Mouse (Mus musculus) heart, postnatal 14 days (tissue): Measurements from ENCODE around the gene Zfp991. TPM values are rescaled to one million over a fixed set of nuclear protein-coding genes. Genes with fewer than 3 reads are reported as not detected.
"Not testable (repeated sequence)": the region's sequence is repeated elsewhere in the genome, so short reads cannot be mapped to it uniquely, and the experiment has no call there.

Experiments
- DNase-seq, 2 experiments: peaks; one replicate each; pipeline ENCODE4 v3.0.0; 2021 to 2022
- intact Hi-C: fragments of 180-260 bp; cut with DNase I; formaldehyde crosslinking; loops from one replicate; pipeline ENCODE4 v1.15.1; 2025
- total RNA-seq, 2 experiments: library from RNA; stranded (reverse); gene quantifications; 2 replicates each; pipeline ENCODE4 v1.2.3; 2021

Gene Zfp991
- total RNA-seq, 2 experiments from 2014 or later, result 7.4 to 7.7 TPM

GRCm38 (mm10) chr4:147181141-147181685 is 49.4 kb downstream of the Zfp991 start:
- DNase-seq, intact Hi-C loops: not testable (repeated sequence)

- DNase-seq, intact Hi-C loops: not testable (repeated sequence)
These were observed 50.3 kb downstream of the Zfp991 start for GRCm38 (mm10) chr4:147181969-147182705.

GRCm38 (mm10) chr4:147186824-147187223 is 55.0 kb downstream of the Zfp991 start:
- DNase-seq, intact Hi-C loops: not testable (repeated sequence)

DNA sequence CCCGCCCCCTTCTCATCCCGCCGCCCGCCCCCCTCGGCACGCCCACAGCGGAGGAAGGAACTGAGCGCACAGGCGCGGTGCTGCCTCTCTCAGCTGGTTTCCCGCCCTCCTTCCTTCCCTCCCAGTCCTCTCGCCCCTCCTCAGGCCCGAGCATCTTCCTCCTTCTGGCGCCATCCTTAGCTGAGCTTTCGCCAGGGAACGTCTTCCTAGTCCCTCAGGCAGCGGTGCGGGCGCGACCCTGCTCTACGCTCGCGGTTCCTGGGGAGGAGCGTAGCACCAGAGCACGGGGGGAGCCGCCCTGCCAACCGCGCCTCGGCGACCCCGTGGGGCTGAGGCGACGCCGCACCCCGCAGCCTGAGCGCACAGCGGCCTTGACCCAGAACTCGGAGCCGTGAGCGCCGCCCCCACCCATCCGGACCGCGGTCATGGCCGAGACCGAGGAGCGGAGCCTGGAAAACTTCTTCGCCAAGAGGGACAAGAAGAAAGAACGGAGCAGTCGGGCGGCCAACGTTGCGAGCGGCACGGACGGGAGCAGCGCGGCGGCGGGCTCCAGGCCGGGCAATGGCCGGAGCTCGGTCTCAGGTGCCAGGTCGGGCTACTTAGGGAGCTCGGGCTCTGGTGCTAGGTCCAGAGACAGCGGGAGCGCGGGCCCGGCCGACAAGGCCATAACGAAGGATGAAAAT is 55.6 kb downstream of the Zfp991 start:
- intact Hi-C loops, DNase-seq: not testable (repeated sequence)

DNA sequence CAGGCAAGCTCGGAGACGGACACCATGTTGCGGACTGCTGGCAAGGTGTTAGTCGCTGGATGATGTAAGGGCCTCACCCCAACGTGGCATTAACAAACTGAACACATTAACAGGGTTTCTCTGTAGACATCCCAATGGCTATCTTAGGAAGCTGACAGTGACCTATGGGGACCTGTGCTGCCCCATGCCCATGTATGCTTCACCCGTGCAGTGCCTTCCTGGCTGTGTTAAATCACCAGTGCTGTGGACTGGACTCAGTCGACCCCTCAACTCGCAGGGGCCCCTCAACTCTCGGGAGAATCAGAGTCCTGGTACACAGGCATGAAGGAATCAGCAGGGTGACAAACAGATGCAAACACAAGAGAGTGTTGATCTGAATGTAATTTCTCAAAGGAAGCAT is 63.3 kb downstream of the Zfp991 start:
- DNase-seq, intact Hi-C loops: not testable (repeated sequence)

GRCm38 (mm10) chr4:147197210-147197609 is 65.4 kb downstream of the Zfp991 start:
- intact Hi-C loops, DNase-seq: not testable (repeated sequence)

- DNase-seq, intact Hi-C loops: not testable (repeated sequence)
These were observed 67.4 kb downstream of the Zfp991 start for GRCm38 (mm10) chr4:147199055-147199750.

DNA sequence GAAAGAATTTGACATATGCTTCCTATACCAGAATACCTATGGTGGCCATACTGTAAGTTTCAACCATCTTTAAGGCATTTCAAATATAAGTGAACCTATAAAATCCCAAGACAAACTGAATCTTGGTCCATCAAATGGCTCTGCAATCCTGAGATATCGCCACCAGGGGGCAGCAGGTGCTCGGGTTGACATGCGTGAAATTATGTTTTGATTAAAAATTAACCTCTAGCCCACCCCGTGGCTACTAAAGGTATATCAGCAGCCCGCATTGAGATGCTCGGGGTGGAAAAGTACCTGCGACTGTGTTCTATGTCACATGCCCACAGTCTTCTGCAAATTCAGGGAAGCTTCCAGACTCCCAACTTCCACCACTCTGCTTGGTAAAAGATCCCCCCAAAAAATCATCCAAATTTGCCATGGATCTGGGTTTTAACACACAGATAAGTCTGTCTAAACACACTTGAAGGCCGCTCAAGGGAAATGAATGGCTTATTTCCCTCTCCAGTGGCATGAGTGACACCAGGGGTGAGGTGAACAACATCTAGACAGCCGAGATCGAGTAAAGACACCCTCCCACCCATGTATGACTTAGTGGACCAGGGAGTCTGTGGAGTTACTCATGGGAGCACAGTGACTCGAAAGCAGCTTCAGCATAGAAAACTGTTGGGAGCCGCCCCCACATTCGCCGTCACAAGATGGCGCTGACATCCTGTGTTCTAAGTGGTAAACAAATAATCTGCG is 70.3 kb downstream of the Zfp991 start:
- intact Hi-C loops, DNase-seq: not testable (repeated sequence)

DNA sequence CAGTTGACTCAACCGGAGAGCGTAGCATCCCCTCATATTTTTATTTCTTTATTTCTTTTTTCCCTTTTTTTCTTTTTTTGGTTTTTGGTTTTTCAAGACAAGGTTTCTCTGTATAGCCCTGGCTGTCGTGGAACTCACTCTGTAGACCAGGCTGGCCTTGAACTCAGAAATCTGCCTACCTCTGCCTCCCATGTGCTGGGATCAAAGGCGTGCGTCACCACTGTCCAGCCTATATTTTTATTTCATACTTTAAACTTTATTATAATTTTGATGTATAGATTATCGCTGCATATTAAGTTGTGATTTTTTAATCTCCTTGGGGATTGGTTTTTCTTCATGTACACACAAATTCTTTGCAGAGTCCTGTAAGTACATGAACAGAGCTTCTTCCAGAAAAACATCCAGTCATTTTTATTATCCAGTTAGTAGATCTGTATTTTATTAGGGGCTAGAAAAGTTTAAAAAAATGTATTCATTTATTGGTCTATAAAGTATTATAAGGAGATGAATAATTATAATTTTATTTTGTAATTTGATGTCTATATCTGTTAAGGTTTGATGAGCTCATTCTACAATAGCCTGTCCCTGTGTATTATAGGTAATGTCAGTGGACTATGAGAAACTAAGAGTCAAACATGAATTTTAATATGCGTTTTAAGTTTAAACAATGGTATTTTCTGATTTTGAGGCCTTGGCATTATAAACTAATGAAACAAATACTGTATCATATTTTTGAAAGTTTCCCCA is 80.5 kb downstream of the Zfp991 start:
- intact Hi-C loops, DNase-seq: not testable (repeated sequence)

DNA sequence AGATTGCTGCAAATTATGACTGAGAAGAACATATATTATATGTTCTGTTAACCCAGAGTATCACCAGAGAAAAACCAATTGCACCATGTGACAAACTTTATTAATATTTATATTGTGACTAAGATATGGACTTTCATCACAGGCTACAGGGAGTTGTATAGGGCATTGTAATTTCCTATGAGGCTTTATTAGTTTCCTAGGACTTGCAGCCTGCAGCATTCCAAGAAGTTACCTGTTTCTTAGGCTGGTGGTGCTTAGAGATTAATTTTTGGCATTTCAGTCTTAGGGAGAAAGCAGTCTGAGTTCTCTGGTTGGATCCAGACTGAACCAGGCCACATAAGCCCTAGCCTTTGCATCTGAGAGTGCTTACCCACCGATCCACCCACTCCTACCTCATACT is 82.4 kb downstream of the Zfp991 start:
- intact Hi-C loops, DNase-seq: not testable (repeated sequence)

GRCm38 (mm10) chr4:147217676-147218075 is 85.8 kb downstream of the Zfp991 start:
- not testable (repeated sequence) for DNase-seq

GRCm38 (mm10) chr4:147219319-147220070 is 87.7 kb downstream of the Zfp991 start:
- DNase-seq, intact Hi-C loops: not testable (repeated sequence)

More at GRCm38 (mm10) chr4:147217676-147218075, 85.8 kb downstream of the Zfp991 start:
- intact Hi-C loops, result not testable (repeated sequence)

DNA sequence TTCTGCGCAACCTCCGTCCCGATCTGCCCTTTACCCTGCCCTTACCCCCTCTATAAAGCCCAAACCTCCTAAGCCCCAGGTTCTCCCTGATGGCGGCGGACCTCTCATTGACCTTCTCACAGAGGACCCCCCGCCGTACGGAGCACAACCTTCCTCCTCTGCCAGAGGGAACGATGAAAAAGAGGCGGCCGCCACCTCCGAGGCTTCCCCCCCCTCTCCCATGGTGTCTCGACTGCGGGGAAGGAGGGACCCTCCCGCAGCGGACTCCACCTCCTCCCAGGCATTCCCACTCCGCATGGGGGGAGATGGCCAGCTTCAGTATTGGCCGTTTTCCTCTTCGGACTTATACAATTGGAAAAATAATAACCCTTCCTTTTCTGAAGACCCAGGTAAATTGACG is 88.4 kb downstream of the Zfp991 start:
- intact Hi-C loops, result not testable (repeated sequence)
- DNase-seq, result peak in 1 of 2 experiments; percentile 26

DNA sequence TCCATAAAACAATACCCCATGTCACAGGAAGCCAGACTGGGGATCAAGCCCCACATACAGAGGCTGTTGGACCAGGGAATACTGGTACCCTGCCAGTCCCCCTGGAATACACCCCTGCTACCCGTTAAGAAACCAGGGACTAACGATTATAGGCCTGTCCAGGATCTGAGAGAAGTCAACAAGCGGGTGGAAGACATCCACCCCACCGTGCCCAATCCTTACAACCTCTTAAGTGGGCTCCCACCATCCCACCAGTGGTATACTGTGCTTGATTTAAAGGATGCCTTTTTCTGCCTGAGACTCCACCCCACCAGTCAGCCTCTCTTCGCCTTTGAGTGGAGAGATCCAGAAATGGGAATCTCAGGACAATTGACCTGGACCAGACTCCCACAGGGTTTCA is 90.2 kb downstream of the Zfp991 start:
- intact Hi-C loops, DNase-seq: not testable (repeated sequence)

- intact Hi-C loops, DNase-seq: not testable (repeated sequence)
These were observed 92.1 kb downstream of the Zfp991 start for GRCm38 (mm10) chr4:147223778-147224435.

GRCm38 (mm10) chr4:147225616-147226015 is 93.8 kb downstream of the Zfp991 start:
- DNase-seq, intact Hi-C loops: not testable (repeated sequence)

GRCm38 (mm10) chr4:147230026-147230425 is 98.2 kb downstream of the Zfp991 start:
- not testable (repeated sequence) for DNase-seq
- intact Hi-C loops, result loop anchor here (10.0 kb wide), 1 partner anchor 735 kb away; no protein-coding TSS in a partner anchor
